In genomic region chr2:59162285-59162600, GRCm38 (mm10) we compare ENCODE assay signal across 8 mouse cellular contexts. TPM values are rescaled to one million over a fixed set of nuclear protein-coding genes. Genes with fewer than 3 reads are reported as not detected.
DNase-seq lines count a peak whose midpoint lies in the region; ATAC-seq and TF ChIP-seq lines count a peak whose summit lies in the region.

No protein-coding gene starts in this region.

- H3K4me2 ChIP-seq in embryonic facial prominence, embryonic 14.5 days (ENCODE audit: low read depth, low read length) = peak overlapping the region; percentile 78
- H3K4me2 ChIP-seq in intestine, embryonic 15.5 days (replicated peaks) = peak overlapping the region; percentile 80
- peak overlapping the region; percentile 78 for H3K4me2 ChIP-seq in myocyte (ENCODE audit: low read depth)

- H3K4me1 ChIP-seq in embryonic facial prominence, embryonic 14.5 days (ENCODE audit: control insufficient read depth, insufficient read depth, low read length) = peaks cover 18% of the 10 kb centered on the region
- H3K4me1 ChIP-seq in intestine, embryonic 15.5 days (replicated peaks) = peaks cover 10% of the 10 kb centered on the region; the same call in 1 of the 2 replicates

- H3K27me3 ChIP-seq in embryonic facial prominence, embryonic 14.5 days (replicated peaks; ENCODE audit: control insufficient read depth, insufficient read depth, low read length) = no peaks in the 10 kb centered on the region
- H3K27me3 ChIP-seq in intestine, embryonic 15.5 days (replicated peaks) = no peaks in the 10 kb centered on the region
- no peaks in the 10 kb centered on the region for H3K27me3 ChIP-seq in myocyte (ENCODE audit: control insufficient read depth, insufficient read depth, insufficient read length)

- DNase-seq in layer of hippocampus, adult 2 months (ENCODE audit: low spot score in 2 of 2) = no peak
- no peak for DNase-seq in layer of hippocampus, postnatal 25 days (ENCODE audit: extremely low spot score in 1 of 2, low spot score in 1 of 2)
- DNase-seq in embryonic facial prominence, embryonic 14.5 days (ENCODE audit: low spot score) = no peak
- DNase-seq in ovary, adult 18-20 months (ENCODE audit: low spot score) = no peak

- H3K9me3 ChIP-seq in embryonic facial prominence, embryonic 14.5 days (ENCODE audit: control insufficient read depth, low read length) = no peaks in the 10 kb centered on the region
- H3K9me3 ChIP-seq in intestine, embryonic 15.5 days = no peaks in the 10 kb centered on the region

- TF ChIP-seq CTCF in layer of hippocampus, adult 2 months (conservative IDR thresholded peaks at IDR 0.05) = no peak

- peaks cover 49% of the 10 kb centered on the region for H3K79me2 ChIP-seq in myocyte (ENCODE audit: control insufficient read depth, insufficient read depth)

- peak overlapping the region; percentile 97 for H3K27ac ChIP-seq in layer of hippocampus, adult 2 months
- no peak overlapping the region for H3K27ac ChIP-seq in embryonic facial prominence, embryonic 14.5 days (replicated peaks; ENCODE audit: low read depth, low read length)
- no peak overlapping the region for H3K27ac ChIP-seq in intestine, embryonic 15.5 days

- H3K4me3 ChIP-seq in layer of hippocampus, adult 2 months = peak overlapping the region; percentile 96
- peak overlapping the region; percentile 95 for H3K4me3 ChIP-seq in embryonic facial prominence, embryonic 14.5 days (ENCODE audit: low read depth, low read length)
- H3K4me3 ChIP-seq in intestine, embryonic 15.5 days (replicated peaks) = peak overlapping the region; percentile 89
- H3K4me3 ChIP-seq in myocyte = peak overlapping the region; percentile 42

- ATAC-seq in embryonic facial prominence, embryonic 14.5 days (ENCODE audit: low read depth) = no peak
- ATAC-seq in intestine, embryonic 15.5 days = no peak
- no peak for ATAC-seq in activated CD4-positive, CD25-positive, alpha-beta regulatory T cell, adult 4 months
- ATAC-seq in frontal cortex, adult (ENCODE audit: low TSS enrichment) = no peak

- 34% methylated on average over 8 of the region's 8 CpGs for WGBS in embryonic facial prominence, embryonic 14.5 days
- 21% methylated on average over 8 of the region's 8 CpGs for WGBS in intestine, embryonic 15.5 days

- H3K9ac ChIP-seq in embryonic facial prominence, embryonic 14.5 days (ENCODE audit: low read depth, low read length) = peak overlapping the region; percentile 90
- peak overlapping the region; percentile 87 for H3K9ac ChIP-seq in intestine, embryonic 15.5 days

- no peak for TF ChIP-seq POLR2A in myocyte (IDR thresholded peaks at IDR 0.05; ENCODE audit: insufficient read length, low read depth)

- no peaks in the 10 kb centered on the region for H3K36me3 ChIP-seq in embryonic facial prominence, embryonic 14.5 days (ENCODE audit: control insufficient read depth, insufficient read depth, low read length)
- no peaks in the 10 kb centered on the region for H3K36me3 ChIP-seq in intestine, embryonic 15.5 days
- H3K36me3 ChIP-seq in myocyte (ENCODE audit: control insufficient read depth, insufficient read depth) = no peaks in the 10 kb centered on the region

- H3ac ChIP-seq in myocyte (ENCODE audit: control insufficient read depth, insufficient read length) = peak overlapping the region; percentile 93

TF ChIP-seq in myocyte, 11 proteins besides CTCF, POLR2A, EP300 and RAD21:
- no peak for TF ChIP-seq POLR2AphosphoS2 (IDR thresholded peaks at IDR 0.05; ENCODE audit: insufficient read length, low read depth)
- TF ChIP-seq TCF3 (IDR thresholded peaks at IDR 0.05; ENCODE audit: insufficient read length, low read depth) = no peak
- no peak for TF ChIP-seq MYOD1 (IDR thresholded peaks at IDR 0.05; ENCODE audit: control insufficient read depth in 1 of 3, insufficient read length in 2 of 3, low read depth in 2 of 3)
- no peak for TF ChIP-seq REST (IDR thresholded peaks at IDR 0.05; ENCODE audit: insufficient read depth, insufficient read length)
- TF ChIP-seq E2F4 (IDR thresholded peaks at IDR 0.05; ENCODE audit: insufficient read depth) = no peak
- no peak for TF ChIP-seq CEBPB (IDR thresholded peaks at IDR 0.05; ENCODE audit: insufficient read depth, poor library complexity, severe bottlenecking)

RNA-seq across cellular contexts. Expression of gene Pkp4, which starts 1.6 kb away (rescaled TPM):
- 100 to 1,000 TPM; 300 to 306 TPM for total RNA-seq in layer of hippocampus, adult 2 months (2021)
- total RNA-seq in layer of hippocampus, postnatal 25 days (2021) = 100 to 1,000 TPM; 274 to 299 TPM
- polyA plus RNA-seq in embryonic facial prominence, embryonic 14.5 days (2014; fragmentation: Nextera tagmentation; extraction: Ambion mirVana) = 30.8 and 31.6 TPM in 2 replicates
- polyA plus RNA-seq in intestine, embryonic 15.5 days (2015; fragmentation: Nextera tagmentation; extraction: Ambion mirVana) = 17.4 and 19.6 TPM in 2 replicates
- 25.3 TPM for polyA plus RNA-seq in myocyte (2012; fragmentation: generic; extraction: Trizol)
- 10 to 100 TPM in 1 of 2 experiments, 1 to 10 TPM in 1; 9.4 to 12.0 TPM for polyA plus RNA-seq in activated CD4-positive, CD25-positive, alpha-beta regulatory T cell, adult 4 months (2017; shearing (Covaris generic))

RNA-seq across cellular contexts. Expression of gene Ccdc148, which starts 1.8 kb away (rescaled TPM):
- total RNA-seq in layer of hippocampus, adult 2 months (2021) = 10 to 100 TPM; 14.7 to 15.5 TPM
- 10 to 100 TPM; 11.3 to 12.7 TPM for total RNA-seq in layer of hippocampus, postnatal 25 days (2021)
- polyA plus RNA-seq in embryonic facial prominence, embryonic 14.5 days (2014; fragmentation: Nextera tagmentation; extraction: Ambion mirVana) = 0.68 and 0.85 TPM in 2 replicates
- 0.88 and 0.90 TPM in 2 replicates for polyA plus RNA-seq in intestine, embryonic 15.5 days (2015; fragmentation: Nextera tagmentation; extraction: Ambion mirVana)
- 0.06 TPM for polyA plus RNA-seq in myocyte (2012; fragmentation: generic; extraction: Trizol)
- 1 to 10 TPM in 1 of 2 experiments, under 1 TPM in 1; 0.86 to 1.1 TPM for polyA plus RNA-seq in activated CD4-positive, CD25-positive, alpha-beta regulatory T cell, adult 4 months (2017; shearing (Covaris generic))

Comparison
In these comparisons a context has a peak if more than half of its experiments do, and no peak if none do; other contexts are left out.
1. H3K4me3 ChIP-seq: peak in every context shown above with its lines; median percentile 96 in layer of hippocampus, adult 2 months; 95 in embryonic facial prominence, embryonic 14.5 days; 89 in intestine, embryonic 15.5 days; 42 in myocyte.